ENCODE assay signal across 8 mouse cellular contexts in genomic region chr10:126978277-126978994, GRCm38 (mm10). TPM values are rescaled to one million over a fixed set of nuclear protein-coding genes. Genes with fewer than 3 reads are reported as not detected.
DNase-seq lines count a peak whose midpoint lies in the region; ATAC-seq lines count a peak whose summit lies in the region.

Gene Ctdsp2, plus strand, starts transcription at chr10:126978717.

- peak; percentile 77 for DNase-seq in T-cell, adult 2 months (ENCODE audit: low spot score)
- peak; percentile 100 for DNase-seq in cerebellum, postnatal 36 days
- DNase-seq in frontal cortex, postnatal 36 days (ENCODE audit: low spot score in 2 of 2), result peak; percentile 99
- peak; percentile 99 for DNase-seq in left cerebral cortex, adult 11 months (ENCODE audit: low spot score)
- peak; percentile 100 for DNase-seq in lung, postnatal 4 days
- DNase-seq in retina, postnatal 7 days (ENCODE audit: low read depth, low spot score), result peak; percentile 96
- DNase-seq in urinary bladder, adult 2 months (ENCODE audit: low spot score), result peak; percentile 99

- H3K27me3 ChIP-seq in hindbrain, embryonic 15.5 days, result peaks cover 19% of the 10 kb centered on the region

- H3K4me2 ChIP-seq in hindbrain, embryonic 15.5 days, result peak within 1 kb of the TSS; percentile 75

- H3K4me3 ChIP-seq in hindbrain, embryonic 15.5 days, result peak within 1 kb of the TSS; percentile 93

- H3K36me3 ChIP-seq in hindbrain, embryonic 15.5 days, result no peaks in the 10 kb centered on the region

- under 1% methylated on average over 53 of the region's 56 CpGs for WGBS in hindbrain, embryonic 15.5 days

- H3K9ac ChIP-seq in hindbrain, embryonic 15.5 days, result peak within 1 kb of the TSS; percentile 94

- no peaks in the 10 kb centered on the region for H3K9me3 ChIP-seq in hindbrain, embryonic 15.5 days

- peaks cover 43% of the 10 kb centered on the region for H3K4me1 ChIP-seq in hindbrain, embryonic 15.5 days (replicated peaks)

- peak; percentile 93 for ATAC-seq in hindbrain, embryonic 15.5 days (ENCODE audit: low FRiP score, low read depth)

- peak within 1 kb of the TSS; percentile 100 for H3K27ac ChIP-seq in hindbrain, embryonic 15.5 days (replicated peaks)

RNA-seq across cellular contexts. Expression of gene Ctdsp2, which starts in this region (rescaled TPM):
- polyA plus RNA-seq in hindbrain, embryonic 15.5 days (2015; fragmentation: Nextera tagmentation; extraction: Ambion mirVana), result 19.0 and 19.4 TPM in 2 replicates
- polyA plus RNA-seq in urinary bladder, adult 2 months (2012; rRNA removed), result 146 and 191 TPM in 2 replicates

Comparison
In these comparisons a context has a peak if more than half of its experiments do, and no peak if none do; other contexts are left out.
1. Peak in every context shown above with its lines: DNase-seq, ATAC-seq, H3K4me3 ChIP-seq and H3K27ac ChIP-seq.